Mouse (Mus musculus): ENCODE measurements at regions not wholly inside any gene's neighbourhood (a gene's known extent, or its start where the extent isn't known, plus 50 kb on each side); places are given as distances from the start of the nearest gene placed in this dataset.

GRCm38 (mm10) chr16:7863406-7863805 is 561.5 kb downstream of the Tmem114 start:
- no peak for DNase-seq

GRCm38 (mm10) chr16:7839139-7839538 is 585.8 kb downstream of the Tmem114 start:
- no peak for DNase-seq

GRCm38 (mm10) chr16:7831142-7831541 is 593.8 kb downstream of the Tmem114 start:
- no peak for DNase-seq

GRCm38 (mm10) chr16:7829939-7830650 is 594.8 kb downstream of the Tmem114 start:
- peak; percentile 2 for DNase-seq

- DNase-seq: no peak
Measured at GRCm38 (mm10) chr16:7801161-7801560, 623.8 kb downstream of the Tmem114 start.

- DNase-seq: no peak
Measured at GRCm38 (mm10) chr16:7797176-7797786, 627.7 kb downstream of the Tmem114 start.

GRCm38 (mm10) chr16:7795561-7795960 is 629.4 kb downstream of the Tmem114 start:
- DNase-seq: no peak

GRCm38 (mm10) chr16:7792521-7792920 is 632.4 kb downstream of the Tmem114 start:
- DNase-seq: no peak

- no peak for DNase-seq
Measured at GRCm38 (mm10) chr16:7790260-7790659, 634.7 kb downstream of the Tmem114 start.

- DNase-seq: no peak
Measured at GRCm38 (mm10) chr16:7788209-7788608, 636.7 kb downstream of the Tmem114 start.

GRCm38 (mm10) chr16:7781506-7781905 is 643.4 kb downstream of the Tmem114 start:
- DNase-seq: no peak

- DNase-seq: no peak
Measured at GRCm38 (mm10) chr16:7775635-7776034, 649.3 kb downstream of the Tmem114 start.

GRCm38 (mm10) chr16:7768433-7768832 is 656.5 kb downstream of the Tmem114 start:
- no peak for DNase-seq

- DNase-seq: no peak
Measured at GRCm38 (mm10) chr16:7767691-7768090, 657.2 kb downstream of the Tmem114 start.

GRCm38 (mm10) chr16:7764383-7764782 is 660.6 kb downstream of the Tmem114 start:
- DNase-seq: no peak

GRCm38 (mm10) chr16:7728186-7728585 is 696.8 kb downstream of the Tmem114 start:
- DNase-seq: peak; percentile 4

- DNase-seq: no peak
Measured at GRCm38 (mm10) chr16:7725225-7725624, 699.7 kb downstream of the Tmem114 start.

GRCm38 (mm10) chr16:7701471-7701870 is 723.5 kb downstream of the Tmem114 start:
- DNase-seq: peak; percentile 1

- no peak for DNase-seq
Measured at GRCm38 (mm10) chr16:7685484-7685883, 739.5 kb downstream of the Tmem114 start.

GRCm38 (mm10) chr16:7666096-7666495 is 758.8 kb downstream of the Tmem114 start:
- DNase-seq: no peak

GRCm38 (mm10) chr16:7658133-7658532 is 766.8 kb downstream of the Tmem114 start:
- no peak for DNase-seq

- DNase-seq: no peak
Measured at GRCm38 (mm10) chr16:7654451-7654850, 770.5 kb downstream of the Tmem114 start.

- DNase-seq: no peak
Measured at GRCm38 (mm10) chr16:7649771-7650170, 775.2 kb downstream of the Tmem114 start.

GRCm38 (mm10) chr16:7647275-7647926 is 777.5 kb downstream of the Tmem114 start:
- DNase-seq: no peak

All from adrenal gland, postnatal 25 days (tissue).